Mouse (Mus musculus) liver, embryonic 13.5 days (tissue): ENCODE data around the gene Irf2. TPM values are rescaled to one million over a fixed set of nuclear protein-coding genes. Genes with fewer than 3 reads are reported as not detected.

Source experiments
- ATAC-seq: fragments of 200-750 bp; cut with Nextera tagmentation; 2 replicates; pipeline ENCODE4 v1.8.0; 2017; ENCODE audit warnings: low read depth, mild to moderate bottlenecking, moderate number of reproducible peaks, moderate library complexity
- DNase-seq: peaks from one replicate; pipeline ENCODE4 v3.0.0; 2022
- H3K27ac ChIP-seq: fragments of 300-500 bp; sonication (generic); 2 replicates; pipeline ENCODE4 v1.5.1; 2015; ENCODE audit warnings: moderate library complexity, mild to moderate bottlenecking, inconsistent platforms
- H3K27me3 ChIP-seq: fragments of 300-500 bp; sonication (generic); 2 replicates; pipeline ENCODE4 v1.6.1; 2015; ENCODE audit warnings: mild to moderate bottlenecking, inconsistent platforms
- H3K36me3 ChIP-seq: fragments of 300-500 bp; sonication (generic); 2 replicates; pipeline ENCODE4 v1.6.1; 2015; ENCODE audit warnings: mild to moderate bottlenecking, inconsistent platforms
- H3K4me1 ChIP-seq: fragments of 300-500 bp; sonication (generic); replicated peaks from 2 replicates; pipeline ENCODE4 v1.6.1; 2015; ENCODE audit warnings: inconsistent platforms
- H3K4me2 ChIP-seq: fragments of 300-500 bp; sonication (generic); 2 replicates; pipeline ENCODE4 v1.6.1; 2015; ENCODE audit warnings: inconsistent platforms, mild to moderate bottlenecking, moderate library complexity
- H3K4me3 ChIP-seq: fragments of 300-500 bp; sonication (generic); replicated peaks from 2 replicates; pipeline ENCODE4 v1.5.1; 2015; ENCODE audit warnings: mild to moderate bottlenecking, inconsistent platforms
- H3K9ac ChIP-seq: fragments of 300-500 bp; sonication (generic); 2 replicates; pipeline ENCODE4 v1.6.1; 2015; ENCODE audit warnings: mild to moderate bottlenecking, inconsistent platforms
- H3K9me3 ChIP-seq: fragments of 300-500 bp; sonication (generic); replicated peaks from 2 replicates; pipeline ENCODE4 v1.6.1; 2016; ENCODE audit warnings: inconsistent platforms
- WGBS: fragments of 180-500 bp; shearing (Covaris S2); methylation state at CpG from one replicate; pipeline ENCODE4 v1.1.7; 2015; ENCODE audit not compliant: insufficient replicate concordance; 5-methylcytosine and 5-hydroxymethylcytosine counted together
- polyA plus RNA-seq: library from polyadenylated mRNA; unstranded; fragments of >200 nt; fragmentation: Nextera tagmentation; extraction: Ambion mirVana; gene quantifications from 2 replicates; pipeline ENCODE4 v1.2.1, GENCODE M21; 2015

Irf2 gene
- polyA plus RNA-seq, 1 experiment from 2014 or later = 11.1 TPM

- no peak for ATAC-seq
- Histone ChIP-seq H3K27ac (no peak overlapping the region), H3K9ac (no peak overlapping the region), H3K4me3 (no peak overlapping the region), H3K27me3 (no peaks in the 10 kb centered on the region), H3K4me2 (no peak overlapping the region), H3K4me1 (peaks cover 13% of the 10 kb centered on the region), H3K9me3 (no peaks in the 10 kb centered on the region), H3K36me3 (no peaks in the 10 kb centered on the region)
- DNase-seq = no peak
- 66% methylated on average over 5 of the region's 5 CpGs for WGBS
These were observed 123.0 kb downstream of the Irf2 start for GRCm38 (mm10) chr8:46862508-46862907.

DNA sequence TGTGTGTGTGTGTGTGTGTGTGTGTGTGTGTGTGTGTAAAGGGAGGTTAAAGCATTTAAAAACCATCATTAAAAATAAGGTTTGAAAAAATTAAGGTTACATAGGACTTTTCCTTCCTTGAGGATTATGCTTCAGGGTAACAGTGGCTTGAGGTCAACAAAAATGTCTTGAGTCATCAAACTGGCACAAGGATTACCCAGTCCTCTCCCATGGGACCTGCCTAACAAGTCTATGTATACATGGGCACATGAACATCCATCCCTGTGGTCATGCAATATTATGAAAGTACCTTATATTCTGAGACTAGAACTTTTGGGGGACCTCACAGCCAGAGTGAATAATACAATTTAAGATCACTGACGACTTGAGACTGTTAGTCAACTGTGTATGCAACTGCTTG lies 125.9 kb downstream of the Irf2 start:
- ATAC-seq (no peak), DNase-seq (no peak)
- Histone ChIP-seq H3K4me1 (peaks cover 12% of the 10 kb centered on the region; the same call in 1 of the 2 replicates), H3K36me3 (no peaks in the 10 kb centered on the region), H3K27me3 (no peaks in the 10 kb centered on the region), H3K4me2 (no peak overlapping the region), H3K9ac (no peak overlapping the region), H3K4me3 (no peak overlapping the region), H3K27ac (no peak overlapping the region), H3K9me3 (no peaks in the 10 kb centered on the region)
- WGBS = 57% methylated on average over 1 of the region's 1 CpGs

DNA sequence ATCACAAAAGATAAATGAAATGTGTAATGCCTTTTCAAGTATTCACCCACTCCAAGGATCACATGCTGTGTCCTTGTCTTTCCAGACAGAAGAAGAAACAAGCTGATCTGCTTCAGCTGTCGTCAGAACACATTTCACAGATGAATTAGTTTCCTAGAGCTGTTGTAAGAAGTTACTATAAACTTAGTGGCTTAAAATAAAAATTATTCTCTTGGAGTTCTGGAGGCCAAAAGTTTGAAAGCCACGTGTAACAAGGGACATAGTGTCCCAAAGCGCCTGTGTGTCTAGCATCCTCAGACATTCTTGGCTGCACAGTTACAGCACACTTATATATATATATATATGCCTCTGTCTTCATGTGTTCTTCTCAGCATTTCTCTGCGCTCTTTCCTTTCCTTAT lies 127.9 kb downstream of the Irf2 start:
- ATAC-seq (no peak), DNase-seq (no peak)
- H3K4me1 ChIP-seq = peaks cover 12% of the 10 kb centered on the region; the same call in 1 of the 2 replicates
- no peaks in the 10 kb centered on the region for H3K27me3 ChIP-seq
- 61% methylated on average over 4 of the region's 4 CpGs for WGBS
- H3K36me3 ChIP-seq = no peaks in the 10 kb centered on the region
- H3K27ac ChIP-seq = no peak overlapping the region
- no peak overlapping the region for H3K9ac ChIP-seq
- H3K4me3 ChIP-seq = no peak overlapping the region
- H3K4me2 ChIP-seq = no peak overlapping the region
- H3K9me3 ChIP-seq = no peaks in the 10 kb centered on the region

DNA sequence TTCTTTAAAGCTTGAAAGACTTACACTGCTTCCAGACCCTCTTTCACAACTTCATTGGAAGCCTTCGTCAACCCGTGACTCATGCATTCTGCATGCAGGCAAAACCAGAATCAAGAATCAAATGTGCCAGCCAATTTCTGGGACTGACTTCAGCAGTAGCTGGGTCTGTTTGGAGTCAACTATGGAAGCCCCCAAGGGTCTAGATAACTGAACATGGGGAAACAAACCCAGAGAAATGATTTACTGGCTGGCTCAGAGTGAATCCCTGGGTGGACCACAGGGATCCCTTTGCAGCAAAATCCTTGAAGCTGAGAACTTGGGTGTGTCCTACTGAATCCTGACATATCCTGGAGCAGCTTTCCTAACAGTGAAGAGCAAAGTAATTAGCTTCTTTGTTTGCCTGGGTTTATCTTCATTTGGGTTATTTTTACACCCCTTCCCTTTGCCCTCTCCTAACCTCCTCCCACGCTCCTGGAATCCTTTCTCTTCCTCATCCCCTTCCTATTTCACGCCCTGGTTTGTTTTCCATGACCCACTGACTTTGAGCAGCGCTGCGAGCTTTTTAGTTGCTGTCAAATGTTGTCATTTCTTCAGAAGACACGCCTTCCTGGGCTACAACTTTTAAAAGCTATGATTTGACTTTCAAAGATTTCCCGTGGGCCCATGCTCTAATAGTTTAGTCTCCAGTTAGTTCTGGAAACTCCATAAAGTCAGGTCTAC lies 129.0 kb downstream of the Irf2 start:
- H3K9me3 ChIP-seq = no peaks in the 10 kb centered on the region
- ATAC-seq (no peak), DNase-seq (no peak)
- no peaks in the 10 kb centered on the region for H3K27me3 ChIP-seq
- H3K4me1 ChIP-seq = peaks cover 12% of the 10 kb centered on the region; the same call in 1 of the 2 replicates
- H3K9ac ChIP-seq = no peak overlapping the region
- H3K27ac ChIP-seq = no peak overlapping the region
- no peak overlapping the region for H3K4me2 ChIP-seq
- no peaks in the 10 kb centered on the region for H3K36me3 ChIP-seq
- 56% methylated on average over 8 of the region's 8 CpGs for WGBS
- no peak overlapping the region for H3K4me3 ChIP-seq

- Histone ChIP-seq H3K4me3 (no peak overlapping the region), H3K4me1 (peaks cover 12% of the 10 kb centered on the region; the same call in 1 of the 2 replicates), H3K27ac (no peak overlapping the region), H3K9ac (no peak overlapping the region), H3K27me3 (no peaks in the 10 kb centered on the region), H3K9me3 (no peaks in the 10 kb centered on the region), H3K36me3 (no peaks in the 10 kb centered on the region), H3K4me2 (no peak overlapping the region)
- ATAC-seq (no peak), DNase-seq (no peak)
- 37% methylated on average over 6 of the region's 6 CpGs for WGBS
These were observed 130.0 kb downstream of the Irf2 start for GRCm38 (mm10) chr8:46869521-46869925.

DNA sequence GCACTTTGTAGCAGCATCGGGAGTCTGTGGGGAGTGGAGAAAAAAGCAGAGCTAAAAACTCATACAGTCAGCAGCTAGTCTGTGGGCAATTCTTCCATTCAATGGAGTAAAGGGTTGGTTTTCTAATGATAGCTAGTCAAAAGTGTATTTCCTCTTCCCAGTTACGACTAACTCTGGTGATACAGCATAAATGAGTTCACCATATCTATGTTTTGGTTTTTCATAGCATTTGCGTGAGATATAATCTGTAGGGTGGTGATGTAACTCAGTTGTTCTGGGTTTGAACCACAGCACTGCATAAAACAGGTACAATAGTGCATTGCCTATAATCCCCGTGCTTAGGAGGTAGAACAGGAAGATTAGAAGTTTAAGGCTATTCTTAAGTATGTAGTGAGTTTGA lies 131.6 kb downstream of the Irf2 start:
- no peak overlapping the region for H3K9ac ChIP-seq
- no peak for ATAC-seq
- no peaks in the 10 kb centered on the region for H3K36me3 ChIP-seq
- WGBS = 54% methylated on average over 4 of the region's 4 CpGs
- H3K27ac ChIP-seq = no peak overlapping the region
- H3K4me1 ChIP-seq = peaks cover 15% of the 10 kb centered on the region
- no peak for DNase-seq
- no peaks in the 10 kb centered on the region for H3K9me3 ChIP-seq
- no peak overlapping the region for H3K4me2 ChIP-seq
- H3K4me3 ChIP-seq = no peak overlapping the region
- no peaks in the 10 kb centered on the region for H3K27me3 ChIP-seq

- Histone ChIP-seq H3K4me3 (no peak overlapping the region), H3K36me3 (no peaks in the 10 kb centered on the region), H3K27me3 (no peaks in the 10 kb centered on the region), H3K4me2 (no peak overlapping the region), H3K27ac (no peak overlapping the region), H3K9ac (no peak overlapping the region), H3K9me3 (no peaks in the 10 kb centered on the region), H3K4me1 (peaks cover 5% of the 10 kb centered on the region; the same call in 1 of the 2 replicates)
- ATAC-seq (no peak), DNase-seq (no peak)
- WGBS = 12% methylated on average over 2 of the region's 2 CpGs
These were observed 136.2 kb downstream of the Irf2 start for GRCm38 (mm10) chr8:46875615-46876293.

DNA sequence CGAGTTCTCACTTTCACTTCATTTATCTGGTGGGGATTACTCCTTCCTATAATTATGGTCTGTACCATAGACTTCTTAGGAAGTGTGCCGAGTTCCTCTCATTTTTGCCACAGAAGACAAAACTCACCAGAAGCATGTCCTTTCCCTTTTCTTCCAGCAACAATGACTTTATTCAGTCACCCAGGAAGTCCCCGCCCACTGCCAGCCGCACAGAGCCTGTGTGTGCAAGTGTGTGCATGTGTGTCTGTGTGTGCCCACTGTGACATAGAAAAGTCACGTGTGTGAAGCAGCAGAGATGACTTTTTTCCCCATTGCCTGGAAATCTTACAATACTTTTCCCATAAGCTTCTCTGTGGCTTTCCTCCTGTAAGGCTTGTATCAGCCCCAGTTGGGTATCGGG lies 141.8 kb downstream of the Irf2 start:
- ATAC-seq (no peak), DNase-seq (no peak)
- Histone ChIP-seq H3K9me3 (no peaks in the 10 kb centered on the region), H3K27ac (no peak overlapping the region), H3K4me3 (no peak overlapping the region), H3K27me3 (no peaks in the 10 kb centered on the region), H3K36me3 (no peaks in the 10 kb centered on the region), H3K4me2 (no peak overlapping the region), H3K4me1 (no peaks in the 10 kb centered on the region), H3K9ac (no peak overlapping the region)
- 62% methylated on average over 6 of the region's 6 CpGs for WGBS

DNA sequence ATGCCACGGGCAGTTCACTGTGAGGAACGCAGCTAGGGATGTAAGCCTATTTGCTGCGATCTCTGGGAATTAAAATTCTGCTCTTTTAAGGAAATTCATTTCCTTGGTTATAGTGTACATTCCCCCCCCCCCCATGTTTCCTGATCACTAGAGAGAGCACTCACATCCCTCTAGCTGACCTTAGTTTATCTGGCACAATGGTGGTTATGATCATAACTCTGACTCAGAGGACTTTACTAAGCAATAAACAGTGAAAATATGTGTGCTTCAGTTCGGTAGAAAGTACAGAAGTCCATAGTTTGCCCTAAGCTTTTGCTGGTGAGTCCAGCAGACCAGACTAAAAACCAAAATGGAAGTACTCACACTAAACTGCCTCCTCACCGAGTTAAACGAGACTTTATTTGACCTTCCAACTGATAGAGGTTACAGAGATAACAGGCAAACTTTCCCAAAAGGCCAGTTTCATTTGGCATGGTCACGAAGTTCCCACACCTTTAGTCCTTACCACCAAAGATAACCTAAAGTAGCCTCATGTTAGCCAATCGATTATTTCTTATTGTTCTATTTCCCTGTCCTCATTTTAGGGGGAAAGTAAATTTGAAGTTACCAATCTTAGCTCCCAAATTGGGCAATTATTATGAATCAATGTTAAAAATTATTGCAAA lies 142.4 kb downstream of the Irf2 start:
- H3K27ac ChIP-seq = no peak overlapping the region

DNA sequence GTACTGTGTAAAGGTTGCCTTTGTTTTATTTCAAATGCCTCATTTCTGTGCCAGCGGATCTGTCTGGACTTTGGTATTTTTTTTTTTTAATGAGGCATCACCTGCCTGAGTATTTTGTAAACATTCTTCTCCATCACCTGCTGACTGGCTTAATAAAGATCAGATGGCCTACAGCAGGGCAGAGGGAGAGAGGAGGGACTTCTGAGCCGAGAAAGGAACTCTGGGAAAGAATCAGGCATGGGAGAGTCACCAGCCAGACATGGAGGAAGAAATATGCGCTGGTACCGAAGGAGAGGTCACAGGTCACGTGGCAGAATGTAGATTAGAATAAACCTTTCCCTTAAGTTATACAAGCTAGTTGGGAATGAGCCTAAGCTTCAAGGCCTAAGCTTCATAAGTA lies 143.2 kb downstream of the Irf2 start:
- ATAC-seq (no peak), DNase-seq (no peak)
- Histone ChIP-seq H3K9me3 (no peaks in the 10 kb centered on the region), H3K9ac (no peak overlapping the region), H3K27me3 (no peaks in the 10 kb centered on the region), H3K4me1 (no peaks in the 10 kb centered on the region), H3K4me2 (no peak overlapping the region), H3K27ac (no peak overlapping the region), H3K36me3 (no peaks in the 10 kb centered on the region), H3K4me3 (no peak overlapping the region)
- 64% methylated on average over 5 of the region's 5 CpGs for WGBS

More for the DNA sequence above, 142.4 kb downstream of the Irf2 start:
- Histone ChIP-seq H3K36me3 (no peaks in the 10 kb centered on the region), H3K27me3 (no peaks in the 10 kb centered on the region), H3K4me3 (no peak overlapping the region), H3K9me3 (no peaks in the 10 kb centered on the region), H3K9ac (no peak overlapping the region), H3K4me1 (no peaks in the 10 kb centered on the region), H3K4me2 (no peak overlapping the region)
- WGBS = 62% methylated on average over 8 of the region's 8 CpGs
- DNase-seq = no peak
- ATAC-seq = no peak

DNA sequence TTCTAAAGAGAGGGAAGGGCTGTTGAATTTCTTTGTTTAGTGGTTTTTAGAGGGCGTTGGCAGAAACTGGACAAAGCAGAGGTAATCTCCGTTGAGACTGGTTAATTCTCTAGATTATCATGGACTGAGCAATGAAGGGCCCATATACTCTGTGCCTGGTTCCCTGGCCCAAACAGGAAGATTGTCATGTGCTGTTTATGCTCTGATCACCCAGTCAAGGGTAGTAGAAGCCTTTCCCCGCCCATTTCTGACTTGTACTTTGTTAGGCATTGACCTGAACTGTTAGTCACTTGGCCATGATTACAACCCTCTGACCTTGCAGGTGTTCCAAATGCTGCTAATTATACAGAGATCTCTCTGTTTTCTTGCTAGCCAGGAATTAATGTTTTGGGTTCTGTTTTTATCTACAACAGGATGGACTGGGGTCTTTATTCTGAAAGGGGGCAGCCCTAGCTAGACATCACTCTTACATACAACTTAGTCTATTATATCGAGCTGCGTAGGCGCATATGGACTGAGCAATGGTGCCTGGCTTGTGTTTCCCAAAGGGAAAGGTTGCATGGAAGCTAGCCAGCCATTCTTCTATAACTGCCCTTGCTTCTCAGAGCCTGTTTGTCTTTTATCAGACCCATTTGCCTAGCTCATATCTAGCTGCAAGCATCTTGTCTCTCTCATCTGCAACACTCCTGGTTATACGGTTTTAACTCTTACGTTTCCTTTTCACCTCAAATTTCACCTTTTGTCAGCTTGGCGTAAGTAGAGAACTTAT lies 143.9 kb downstream of the Irf2 start:
- Histone ChIP-seq H3K36me3 (no peaks in the 10 kb centered on the region), H3K4me2 (no peak overlapping the region), H3K4me3 (no peak overlapping the region), H3K27ac (no peak overlapping the region), H3K9ac (no peak overlapping the region), H3K4me1 (no peaks in the 10 kb centered on the region; the same call in 1 of the 2 replicates), H3K27me3 (no peaks in the 10 kb centered on the region), H3K9me3 (no peaks in the 10 kb centered on the region)
- 67% methylated on average over 9 of the region's 9 CpGs for WGBS
- no peak for DNase-seq
- ATAC-seq = no peak
